Mouse (Mus musculus) hindbrain, embryonic 10.5 days (tissue): Measurements from ENCODE around the gene Gja10. TPM values are rescaled to one million over a fixed set of nuclear protein-coding genes. Genes with fewer than 3 reads are reported as not detected.
A peak's percentile ranks its signal among the peaks of the same experiment; 100 is the strongest.

Source experiments
- DNase-seq: peaks from one replicate; pipeline ENCODE4 v3.0.0-alpha.2; 2017; ENCODE audit warnings: low spot score
- H3K27ac ChIP-seq: fragments of 300-500 bp; sonication (generic); 2 replicates; pipeline ENCODE4 v1.5.1; 2016; ENCODE audit warnings: mild to moderate bottlenecking, moderate library complexity
- H3K27me3 ChIP-seq: fragments of 300-500 bp; sonication (generic); 2 replicates; pipeline ENCODE4 v1.6.1; 2016; ENCODE audit warnings: mild to moderate bottlenecking; ENCODE audit not compliant: poor library complexity, insufficient read depth, severe bottlenecking
- H3K36me3 ChIP-seq: fragments of 300-500 bp; sonication (generic); 2 replicates; pipeline ENCODE4 v1.6.1; 2016; ENCODE audit warnings: mild to moderate bottlenecking, moderate library complexity
- H3K4me1 ChIP-seq: fragments of 300-500 bp; sonication (generic); replicated peaks from 2 replicates; pipeline ENCODE4 v1.6.1; 2016; ENCODE audit warnings: mild to moderate bottlenecking
- H3K4me3 ChIP-seq: fragments of 300-500 bp; sonication (generic); 2 replicates; pipeline ENCODE4 v1.5.1; 2016; ENCODE audit warnings: mild to moderate bottlenecking, moderate library complexity
- H3K9me3 ChIP-seq: fragments of 300-500 bp; sonication (generic); 2 replicates; pipeline ENCODE4 v1.6.1; 2016; ENCODE audit warnings: mild to moderate bottlenecking, moderate library complexity
- WGBS: fragments of 180-500 bp; shearing (Covaris S2); methylation state at CpG from one replicate; pipeline ENCODE4 v1.1.7; 2016; 5-methylcytosine and 5-hydroxymethylcytosine counted together
- polyA plus RNA-seq: library from polyadenylated mRNA; unstranded; fragments of >200 nt; fragmentation: Nextera tagmentation; extraction: Ambion mirVana; gene quantifications from 2 replicates; pipeline ENCODE4 v1.2.1, GENCODE M21; 2016

The Gja10 gene
- polyA plus RNA-seq, 1 experiment from 2014 or later = 0.14 TPM

DNA sequence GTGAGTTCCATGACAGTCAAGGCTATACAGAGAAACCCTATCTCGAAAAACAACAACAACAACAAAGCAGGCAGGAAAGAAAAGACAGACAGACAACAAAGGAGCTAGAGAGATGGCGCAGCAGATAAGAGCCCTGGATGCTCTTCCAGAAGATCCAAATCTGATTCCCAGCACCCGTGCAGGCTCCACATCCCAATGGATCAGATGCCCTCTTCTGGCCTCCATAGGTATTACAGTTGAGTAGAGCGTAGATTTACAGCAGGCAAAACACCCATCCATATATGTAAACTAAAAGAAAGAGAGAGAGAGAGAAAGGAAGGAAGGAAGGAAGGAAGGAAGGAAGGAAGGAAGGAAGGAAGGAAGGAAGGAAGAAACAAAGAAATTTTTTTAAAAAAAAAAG lies 51.2 kb downstream of the Gja10 start:
- Histone ChIP-seq H3K4me3 (no peak overlapping the region), H3K27me3 (no peaks in the 10 kb centered on the region), H3K36me3 (no peaks in the 10 kb centered on the region), H3K9me3 (no peaks in the 10 kb centered on the region), H3K4me1 (no peaks in the 10 kb centered on the region), H3K27ac (no peak overlapping the region)
- DNase-seq = peak; percentile 33
- 49% methylated on average over 4 of the region's 4 CpGs for WGBS

DNA sequence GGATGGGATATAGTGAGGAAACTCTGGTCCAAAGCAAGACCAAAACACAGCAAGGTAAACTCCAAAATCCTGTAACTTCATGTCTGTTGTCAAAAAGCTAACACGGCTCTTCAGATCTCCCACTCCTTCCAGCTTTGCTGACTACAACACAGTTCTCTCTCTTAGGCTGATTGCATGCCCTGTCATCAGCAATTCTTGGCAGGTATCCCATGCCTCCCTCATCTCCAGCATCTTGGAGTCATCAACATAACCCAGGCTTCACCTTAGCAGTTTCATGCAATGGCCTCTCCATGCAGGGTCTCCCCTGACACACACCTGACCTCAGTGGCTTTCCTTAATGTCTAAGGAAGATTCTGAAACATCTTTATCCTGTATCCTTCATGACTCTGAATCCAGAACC lies 53.4 kb downstream of the Gja10 start:
- no peaks in the 10 kb centered on the region for H3K9me3 ChIP-seq

More for the DNA sequence above, 53.4 kb downstream of the Gja10 start:
- WGBS = 90% methylated on average over 1 of the region's 1 CpGs
- Histone ChIP-seq H3K27me3 (no peaks in the 10 kb centered on the region), H3K4me3 (no peak overlapping the region), H3K27ac (no peak overlapping the region), H3K4me1 (no peaks in the 10 kb centered on the region), H3K36me3 (no peaks in the 10 kb centered on the region)
- DNase-seq = no peak

Other genes starting within 250 kb of the Gja10 start
- 43.2 and 77.1 TPM in 2 replicates for gene Casp8ap2, start 12.7 kb upstream of the Gja10 start, polyA plus RNA-seq
- gene Mdn1, start 54.4 kb upstream of the Gja10 start, polyA plus RNA-seq = 15.0 and 16.9 TPM in 2 replicates
- 115 and 142 TPM in 2 replicates for gene Lyrm2, start 197.5 kb upstream of the Gja10 start, polyA plus RNA-seq